Mouse (Mus musculus) liver, embryonic 15.5 days (tissue): ENCODE measurements around the gene Tuba1c. TPM values are rescaled to one million over a fixed set of nuclear protein-coding genes. Genes with fewer than 3 reads are reported as not detected.
"Not testable (repeated sequence)": the region's sequence is repeated elsewhere in the genome, so short reads cannot be mapped to it uniquely, and the experiment has no call there.

ENCODE experiments used
- ATAC-seq: fragments of 200-750 bp; cut with Nextera tagmentation; 2 replicates; pipeline ENCODE4 v1.8.0; 2017; ENCODE audit warnings: moderate number of reproducible peaks, mild to moderate bottlenecking, moderate library complexity; ENCODE audit not compliant: insufficient read depth
- H3K27ac ChIP-seq: fragments of 300-500 bp; sonication (generic); replicated peaks from 2 replicates; pipeline ENCODE4 v1.5.1; 2015; ENCODE audit warnings: mild to moderate bottlenecking, inconsistent platforms
- H3K27me3 ChIP-seq: fragments of 300-500 bp; sonication (generic); 2 replicates; pipeline ENCODE4 v1.6.1; 2015; ENCODE audit warnings: mild to moderate bottlenecking, inconsistent platforms
- H3K36me3 ChIP-seq: fragments of 300-500 bp; sonication (generic); replicated peaks from 2 replicates; pipeline ENCODE4 v1.6.1; 2015; ENCODE audit warnings: moderate library complexity, mild to moderate bottlenecking, inconsistent platforms
- H3K4me1 ChIP-seq: fragments of 300-500 bp; sonication (generic); replicated peaks from 2 replicates; pipeline ENCODE4 v1.6.1; 2015; ENCODE audit warnings: inconsistent platforms
- H3K4me2 ChIP-seq: fragments of 300-500 bp; sonication (generic); 2 replicates; pipeline ENCODE4 v1.6.1; 2015; ENCODE audit warnings: moderate library complexity, mild to moderate bottlenecking, inconsistent platforms
- H3K4me3 ChIP-seq: fragments of 300-500 bp; sonication (generic); replicated peaks from 2 replicates; pipeline ENCODE4 v1.5.1; 2015; ENCODE audit warnings: mild to moderate bottlenecking, inconsistent platforms
- H3K9ac ChIP-seq: fragments of 300-500 bp; sonication (generic); 2 replicates; pipeline ENCODE4 v1.6.1; 2015; ENCODE audit warnings: moderate library complexity, mild to moderate bottlenecking, inconsistent platforms
- H3K9me3 ChIP-seq: fragments of 300-500 bp; sonication (generic); replicated peaks from 2 replicates; pipeline ENCODE4 v1.6.1; 2016; ENCODE audit warnings: inconsistent platforms
- WGBS: fragments of 180-500 bp; shearing (Covaris S2); methylation state at CpG from one replicate; pipeline ENCODE4 v1.1.7; 2015; ENCODE audit warnings: mixed read lengths; ENCODE audit not compliant: insufficient replicate concordance; 5-methylcytosine and 5-hydroxymethylcytosine counted together
- polyA plus RNA-seq: library from polyadenylated mRNA; unstranded; fragments of >200 nt; fragmentation: Nextera tagmentation; extraction: Ambion mirVana; gene quantifications from 2 replicates; pipeline ENCODE4 v1.2.1, GENCODE M21; 2015

Tuba1c gene
- polyA plus RNA-seq, 1 experiment from 2014 or later, result 271 TPM

DNA sequence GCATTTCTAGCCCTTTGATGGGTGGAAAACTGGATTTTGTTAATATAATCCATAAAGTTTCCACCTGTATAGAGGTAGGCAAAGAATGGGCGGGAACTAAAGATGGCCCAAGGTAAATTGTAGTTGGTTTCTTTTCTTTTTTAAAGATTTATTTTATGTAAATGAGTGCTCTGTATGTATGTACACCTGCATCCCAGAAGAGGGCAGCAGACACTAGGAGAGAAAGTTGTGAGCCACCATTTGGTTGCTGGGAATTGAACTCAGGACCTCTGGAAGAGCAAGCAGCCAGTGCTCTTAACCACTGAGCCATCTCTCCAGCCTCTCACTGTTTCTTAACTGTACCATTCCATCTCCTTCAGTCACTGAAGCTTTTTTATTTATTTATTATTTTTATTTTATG lies 42.3 kb downstream of the Tuba1c start:
- H3K36me3 ChIP-seq, result peaks cover 7% of the 10 kb centered on the region
- WGBS, result 53% methylated on average over 1 of the region's 1 CpGs

DNA sequence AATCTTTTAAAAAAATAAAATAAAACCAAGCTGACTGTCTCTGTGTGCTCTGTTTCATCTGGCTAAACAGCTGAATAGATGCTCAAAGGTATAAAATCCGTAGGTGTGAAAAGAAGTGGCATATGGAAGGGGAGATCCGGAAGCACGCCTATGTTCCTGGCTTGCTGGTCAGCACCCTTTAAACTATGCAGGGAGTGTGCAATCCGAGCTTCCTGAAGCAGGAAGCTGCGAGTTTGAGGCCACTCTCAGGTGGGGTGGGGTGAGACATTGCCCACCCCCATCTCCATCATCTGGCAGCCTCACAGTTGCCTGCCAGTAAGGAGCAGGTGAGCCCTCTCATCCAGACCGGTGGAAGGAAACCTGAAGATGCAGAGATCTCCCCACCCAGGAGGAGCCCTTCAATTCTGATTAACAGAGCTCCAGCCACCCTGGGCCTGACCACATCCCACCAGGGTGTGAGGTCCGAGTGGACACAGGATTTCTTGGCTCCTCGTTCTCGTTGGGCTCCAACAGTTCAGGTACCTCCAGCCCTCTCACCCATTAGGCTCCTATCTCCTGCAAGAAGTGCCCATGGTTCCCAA lies 44.4 kb downstream of the Tuba1c start, which contains the start of gene Troap:
Gene Troap (plus strand): TSS at position 557 of the 581 bp plus-strand sequence.
- Histone ChIP-seq H3K9ac (peak within 1 kb of the TSS; percentile 86), H3K4me3 (peak within 1 kb of the TSS; percentile 86), H3K27ac (peak within 1 kb of the TSS; percentile 94), H3K4me1 (peaks cover 29% of the 10 kb centered on the region), H3K27me3 (peaks cover 4% of the 10 kb centered on the region; the same call in 1 of the 2 replicates), H3K36me3 (peaks cover 27% of the 10 kb centered on the region), H3K4me2 (peak within 1 kb of the TSS; percentile 86), H3K9me3 (no peaks in the 10 kb centered on the region; the same call in 1 of the 2 replicates)
- 17% methylated on average over 9 of the region's 9 CpGs for WGBS
- peak; percentile 16 for ATAC-seq

More for the DNA sequence above, 42.3 kb downstream of the Tuba1c start:
- H3K27me3 ChIP-seq, result peaks cover 16% of the 10 kb centered on the region
- no peak overlapping the region for H3K9ac ChIP-seq
- no peak overlapping the region for H3K27ac ChIP-seq
- peaks cover 23% of the 10 kb centered on the region for H3K4me1 ChIP-seq
- H3K4me3 ChIP-seq, result no peak overlapping the region
- H3K4me2 ChIP-seq, result no peak overlapping the region
- no peak for ATAC-seq
- H3K9me3 ChIP-seq, result no peaks in the 10 kb centered on the region; the same call in 1 of the 2 replicates

GRCm38 (mm10) chr15:99074600-99075333 lies 45.1 kb downstream of the Tuba1c start:
- peak overlapping the region; percentile 86 for H3K4me2 ChIP-seq
- WGBS, result under 1% methylated on average over 44 of the region's 44 CpGs

DNA sequence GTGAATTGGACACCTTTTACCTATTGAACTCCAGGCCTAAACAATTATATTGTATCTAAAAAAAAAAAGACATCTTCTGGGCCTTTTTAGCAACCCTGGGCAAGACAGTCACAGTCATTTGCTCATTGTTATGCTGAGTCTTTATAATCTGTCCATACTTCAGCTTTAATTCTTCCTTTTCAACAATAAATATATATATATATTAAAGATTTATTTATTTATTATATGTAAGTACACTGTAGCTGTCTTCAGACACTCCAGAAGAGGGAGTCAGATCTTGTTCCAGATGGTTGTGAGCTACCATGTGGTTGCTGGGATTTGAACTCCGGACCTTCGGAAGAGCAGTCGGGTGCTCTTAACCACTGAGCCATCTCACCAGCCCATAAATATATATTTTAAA lies 46.3 kb downstream of the Tuba1c start:
- H3K27me3 ChIP-seq, H3K9me3 ChIP-seq, ATAC-seq, H3K27ac ChIP-seq: not testable (repeated sequence)
- peaks cover 29% of the 10 kb centered on the region for H3K4me1 ChIP-seq
- peak overlapping the region; percentile 86 for H3K9ac ChIP-seq
- H3K36me3 ChIP-seq, result peaks cover 38% of the 10 kb centered on the region
- H3K4me2 ChIP-seq, result peak overlapping the region; percentile 86
- 89% methylated on average over 3 of the region's 3 CpGs for WGBS
- H3K4me3 ChIP-seq, result peak overlapping the region; percentile 86

More at GRCm38 (mm10) chr15:99074600-99075333, 45.1 kb downstream of the Tuba1c start:
- Histone ChIP-seq H3K4me1 (peaks cover 29% of the 10 kb centered on the region), H3K27ac (peak overlapping the region; percentile 94), H3K9me3 (no peaks in the 10 kb centered on the region; the same call in 1 of the 2 replicates), H3K36me3 (peaks cover 27% of the 10 kb centered on the region), H3K9ac (peak overlapping the region; percentile 86), H3K27me3 (no peaks in the 10 kb centered on the region), H3K4me3 (peak overlapping the region; percentile 86)
- ATAC-seq, result peak; percentile 90

DNA sequence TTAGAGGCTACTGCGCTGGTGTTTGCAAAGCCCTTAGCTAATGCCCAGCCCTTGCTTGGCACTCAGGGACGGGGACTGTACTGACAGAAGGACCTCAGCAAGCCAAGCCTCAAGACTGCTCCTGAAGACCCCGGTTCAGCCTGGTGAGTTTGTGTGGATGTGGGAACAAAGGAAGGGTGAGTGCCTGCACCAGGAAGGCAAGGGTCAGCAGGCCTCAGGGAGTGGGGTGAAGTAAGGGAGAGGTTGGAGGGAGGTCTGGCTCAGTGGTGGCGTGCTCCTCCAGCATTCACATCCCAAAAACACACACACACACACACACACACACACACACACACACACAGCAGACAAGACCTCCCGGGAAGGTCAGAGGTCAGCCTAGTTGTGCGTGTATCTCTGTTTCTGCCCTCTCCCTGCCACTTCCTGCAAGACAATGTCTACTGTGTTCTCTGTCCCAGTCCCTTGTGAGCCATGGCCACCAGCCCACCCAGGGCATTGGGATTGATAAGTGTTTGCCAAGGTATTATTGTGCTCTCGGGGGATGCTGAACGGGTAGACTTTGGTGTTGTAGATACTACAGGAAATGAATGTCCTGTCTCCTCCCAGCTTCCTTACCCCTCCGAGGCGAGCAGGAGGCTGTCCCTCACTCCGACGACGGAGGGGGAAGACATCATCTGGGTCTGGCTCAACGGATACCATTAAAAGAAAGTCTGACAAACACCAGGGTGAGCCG lies 48.7 kb downstream of the Tuba1c start:
- H3K27me3 ChIP-seq, result peaks cover 3% of the 10 kb centered on the region; the same call in 1 of the 2 replicates
- peaks cover 33% of the 10 kb centered on the region for H3K4me1 ChIP-seq
- H3K9me3 ChIP-seq, result no peaks in the 10 kb centered on the region
- no peak overlapping the region for H3K4me3 ChIP-seq
- WGBS, result 75% methylated on average over 15 of the region's 15 CpGs
- no peak overlapping the region for H3K4me2 ChIP-seq
- no peak overlapping the region for H3K27ac ChIP-seq
- no peak overlapping the region for H3K9ac ChIP-seq
- no peak for ATAC-seq
- H3K36me3 ChIP-seq, result peaks cover 60% of the 10 kb centered on the region

GRCm38 (mm10) chr15:99079804-99080203 lies 50.1 kb downstream of the Tuba1c start:
- Histone ChIP-seq H3K4me2 (no peak overlapping the region), H3K27me3 (peaks cover 18% of the 10 kb centered on the region), H3K4me1 (peaks cover 37% of the 10 kb centered on the region), H3K4me3 (no peak overlapping the region), H3K9ac (no peak overlapping the region), H3K27ac (no peak overlapping the region), H3K36me3 (peaks cover 62% of the 10 kb centered on the region), H3K9me3 (no peaks in the 10 kb centered on the region)
- no peak for ATAC-seq
- 73% methylated on average over 3 of the region's 3 CpGs for WGBS

DNA sequence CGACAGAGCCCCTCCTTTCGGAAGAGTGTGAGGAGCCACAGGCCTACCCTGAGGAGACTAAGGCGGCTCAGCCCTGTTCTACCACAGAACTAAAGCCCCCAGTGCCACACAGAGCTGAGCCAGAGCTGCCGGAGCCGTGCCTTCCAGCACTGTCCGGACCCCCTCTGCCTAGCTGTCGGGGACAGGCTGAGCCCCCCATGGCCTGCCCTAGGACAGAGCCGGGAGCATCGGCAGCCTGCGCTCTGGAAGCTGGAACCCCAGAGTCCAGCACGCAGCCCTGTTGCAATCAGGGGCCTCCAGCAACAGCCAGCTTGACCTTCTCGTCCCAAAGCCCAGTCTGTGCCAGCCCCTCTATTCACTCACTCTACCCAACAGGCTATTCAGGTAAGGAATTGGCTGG lies 52.6 kb downstream of the Tuba1c start:
- Histone ChIP-seq H3K9ac (no peak overlapping the region), H3K36me3 (peaks cover 52% of the 10 kb centered on the region), H3K27ac (no peak overlapping the region), H3K27me3 (peaks cover 43% of the 10 kb centered on the region), H3K4me1 (peaks cover 22% of the 10 kb centered on the region), H3K9me3 (no peaks in the 10 kb centered on the region), H3K4me3 (no peak overlapping the region), H3K4me2 (no peak overlapping the region)
- ATAC-seq, result no peak
- WGBS, result 84% methylated on average over 12 of the region's 12 CpGs

- Histone ChIP-seq H3K4me1 (peaks cover 27% of the 10 kb centered on the region), H3K9me3 (no peaks in the 10 kb centered on the region), H3K4me3 (no peak overlapping the region), H3K9ac (no peak overlapping the region), H3K36me3 (peaks cover 47% of the 10 kb centered on the region), H3K27me3 (peaks cover 48% of the 10 kb centered on the region), H3K4me2 (no peak overlapping the region), H3K27ac (no peak overlapping the region)
- WGBS, result 87% methylated on average over 16 of the region's 16 CpGs
- ATAC-seq, result no peak
Observed at GRCm38 (mm10) chr15:99082840-99083239, 53.1 kb downstream of the Tuba1c start.

DNA sequence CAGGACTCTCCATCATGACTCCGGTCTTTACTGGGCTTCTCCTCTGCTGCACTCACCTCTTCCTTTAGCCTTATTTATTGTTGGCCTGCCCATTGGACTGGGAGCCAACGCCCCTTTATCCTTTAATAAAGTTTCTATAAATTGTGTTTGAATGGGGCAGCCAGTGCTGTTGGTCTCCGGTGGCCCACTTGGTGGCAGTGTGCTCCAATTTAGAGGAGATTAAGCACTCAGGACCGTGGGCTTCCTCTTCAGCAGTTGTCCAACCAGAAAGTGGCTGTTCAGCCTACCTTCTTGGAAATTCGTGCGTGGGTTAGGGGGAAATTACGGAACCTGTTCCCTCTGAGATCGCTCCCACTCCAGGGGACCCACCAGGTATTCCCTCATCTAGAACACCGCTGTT lies 53.6 kb downstream of the Tuba1c start:
- no peak for ATAC-seq
- Histone ChIP-seq H3K36me3 (peaks cover 43% of the 10 kb centered on the region), H3K4me1 (peaks cover 31% of the 10 kb centered on the region), H3K4me3 (no peak overlapping the region), H3K27ac (no peak overlapping the region), H3K9ac (no peak overlapping the region), H3K4me2 (no peak overlapping the region), H3K9me3 (no peaks in the 10 kb centered on the region), H3K27me3 (peaks cover 52% of the 10 kb centered on the region)
- 62% methylated on average over 9 of the region's 9 CpGs for WGBS

DNA sequence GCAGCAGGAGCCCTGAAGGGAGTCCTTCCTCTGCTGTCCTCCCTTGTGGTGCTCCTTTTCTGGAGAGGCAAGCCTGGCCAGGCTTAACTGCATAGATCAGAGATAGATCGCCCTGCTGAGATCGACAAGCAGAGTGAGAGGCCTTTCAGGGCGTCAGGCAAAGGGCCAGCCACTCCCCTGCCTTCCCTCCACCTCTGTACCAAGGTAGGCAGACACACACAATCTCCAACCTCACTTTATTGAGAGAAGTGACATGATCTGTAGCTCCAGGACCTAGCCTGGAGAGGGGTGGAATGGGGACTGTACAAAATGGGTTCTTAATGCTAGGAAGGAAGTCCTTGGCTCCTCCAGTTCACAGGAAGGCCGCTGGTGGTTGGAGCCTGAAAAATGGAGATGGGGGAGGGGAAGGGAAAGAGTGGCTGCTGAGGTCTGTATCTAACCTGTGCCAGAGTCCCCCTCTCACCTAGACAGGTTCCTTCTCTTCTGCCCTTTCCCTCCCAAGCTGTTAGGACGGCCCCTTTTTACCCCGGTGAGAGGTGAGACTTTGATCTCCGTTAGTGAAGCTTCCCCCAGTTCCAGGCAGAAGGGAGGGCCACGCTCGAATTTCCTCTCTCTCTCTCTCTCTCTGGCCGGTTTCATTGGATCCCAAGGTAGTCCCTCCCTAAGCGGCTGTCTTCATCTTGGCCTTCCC lies 54.3 kb downstream of the Tuba1c start:
- H3K4me3 ChIP-seq, result no peak overlapping the region

More for the DNA sequence above, 54.3 kb downstream of the Tuba1c start:
- Histone ChIP-seq H3K9me3 (no peaks in the 10 kb centered on the region), H3K36me3 (peaks cover 35% of the 10 kb centered on the region), H3K27ac (no peak overlapping the region), H3K4me1 (peaks cover 35% of the 10 kb centered on the region), H3K9ac (no peak overlapping the region), H3K27me3 (peaks cover 60% of the 10 kb centered on the region), H3K4me2 (peak overlapping the region; percentile 44; the same call in 1 of the 2 replicates)
- ATAC-seq, result no peak
- WGBS, result 7% methylated on average over 11 of the region's 11 CpGs
